Mouse (Mus musculus) thymus, postnatal 25 days (tissue): ENCODE data around the gene Dpp3.
"Not testable (repeated sequence)": the region's sequence is repeated elsewhere in the genome, so short reads cannot be mapped to it uniquely, and the experiment has no call there.

Experiments
- DNase-seq: peaks from one replicate; pipeline ENCODE4 v3.0.0; 2022

The Dpp3 gene

DNA sequence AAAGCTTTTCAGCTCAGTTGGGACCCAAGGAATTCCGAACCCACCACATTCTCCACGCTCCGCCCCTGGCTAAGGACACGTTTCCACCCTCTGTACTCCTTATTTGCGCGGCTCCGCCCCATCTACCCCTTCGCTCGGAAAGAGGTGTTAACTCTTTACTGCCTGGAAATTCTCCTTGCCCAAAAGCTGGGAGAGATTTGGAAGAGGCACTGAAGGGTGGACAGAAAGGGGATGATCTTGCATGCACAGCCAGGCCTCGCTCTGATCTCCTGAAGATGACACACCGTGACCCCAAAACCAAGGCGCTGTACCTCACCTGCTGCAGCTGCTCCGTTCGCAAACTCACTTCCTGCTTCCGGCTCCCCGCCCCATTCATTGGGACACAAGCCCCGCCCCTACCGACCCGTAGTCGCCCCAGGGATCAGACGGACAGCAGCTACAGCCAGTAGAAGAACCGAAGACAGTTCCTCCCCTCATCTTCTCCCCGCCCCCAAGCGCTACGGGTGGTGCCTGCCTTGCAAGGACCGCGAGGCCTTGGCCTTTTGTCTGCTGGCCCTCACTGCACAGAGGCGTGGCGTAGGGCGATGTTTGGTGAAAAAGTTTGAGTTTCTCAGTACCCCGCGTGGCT, at the start of gene Dpp3:
Dpp3 (minus strand) TSS at position 384 of the 628 bp plus-strand sequence.
- DNase-seq = peak; percentile 99

DNA sequence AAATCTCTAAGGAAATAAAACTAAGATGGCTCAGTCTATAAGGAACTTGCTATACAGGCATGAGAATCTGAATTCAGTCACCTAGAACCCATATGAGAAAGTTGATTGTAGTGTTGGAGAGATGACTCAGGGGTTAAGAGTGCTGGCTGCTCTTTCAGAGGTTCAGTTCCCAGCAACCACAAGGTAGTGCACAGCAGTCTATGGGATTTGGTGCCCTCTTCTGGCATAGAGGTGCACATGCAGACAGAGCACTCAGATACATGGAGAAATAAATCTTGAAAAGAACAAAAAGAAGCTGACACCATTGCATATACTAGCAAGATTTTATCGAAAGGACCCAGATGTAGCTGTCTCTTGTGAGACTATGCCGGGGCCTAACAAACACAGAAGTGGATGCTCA, 40.1 kb upstream of the Dpp3 start:
- DNase-seq = no peak

DNA sequence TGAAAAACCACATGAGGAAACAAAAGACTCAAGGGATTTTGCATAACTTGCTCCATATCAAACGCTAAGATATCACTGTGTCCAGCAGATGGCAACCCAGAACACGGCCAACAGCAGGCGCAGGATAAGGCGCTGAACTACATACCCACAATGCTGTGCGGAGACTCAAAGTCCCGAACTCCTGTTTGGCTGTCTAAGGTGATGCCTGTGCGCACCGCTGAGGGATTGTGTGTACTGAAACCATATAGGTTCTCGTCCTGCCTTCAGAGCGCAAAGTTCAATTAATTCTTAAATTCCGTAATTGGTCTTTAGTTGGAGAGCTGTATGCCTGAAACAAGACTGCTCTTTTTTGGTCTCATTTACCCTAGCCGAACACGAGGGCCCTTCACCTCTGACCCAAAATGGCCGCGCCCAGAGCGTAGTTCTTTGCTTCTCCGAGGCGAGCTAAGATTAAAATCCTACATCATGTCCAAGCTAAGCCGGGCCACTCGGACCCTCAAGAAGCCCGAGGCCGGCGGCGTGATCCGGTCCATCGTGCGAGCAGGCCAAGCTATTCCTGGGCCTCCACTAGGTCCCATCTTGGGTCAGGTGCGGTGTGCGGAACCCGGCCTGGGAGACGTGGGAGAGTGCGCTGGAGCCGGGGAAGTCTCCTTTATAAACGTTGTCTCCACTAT, 34.0 kb upstream of the Dpp3 start, which contains the start of gene Mrpl11:
Mrpl11 (plus strand) TSS at position 220 of the 674 bp plus-strand sequence.
- DNase-seq = peak; percentile 87

DNA sequence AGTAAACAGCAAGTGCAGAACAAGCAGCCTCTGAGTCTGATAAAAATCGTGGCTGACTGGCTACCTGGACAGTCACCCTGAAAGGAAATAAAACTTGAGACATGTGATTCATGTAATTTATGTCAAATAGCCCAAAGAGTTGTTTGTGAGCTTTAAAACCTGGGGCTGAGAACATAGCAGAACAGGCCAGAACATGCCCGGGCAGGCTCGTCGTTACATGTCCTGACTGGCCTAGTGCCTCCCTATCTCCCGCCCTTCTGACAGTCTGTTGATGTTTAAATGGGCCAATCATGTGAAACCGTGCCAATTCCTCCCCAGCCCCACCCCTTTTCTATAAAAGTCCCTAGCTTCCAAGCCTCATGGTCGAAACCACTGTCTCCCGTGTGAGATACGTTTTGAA, 20.6 kb upstream of the Dpp3 start:
- DNase-seq = not testable (repeated sequence)

DNA sequence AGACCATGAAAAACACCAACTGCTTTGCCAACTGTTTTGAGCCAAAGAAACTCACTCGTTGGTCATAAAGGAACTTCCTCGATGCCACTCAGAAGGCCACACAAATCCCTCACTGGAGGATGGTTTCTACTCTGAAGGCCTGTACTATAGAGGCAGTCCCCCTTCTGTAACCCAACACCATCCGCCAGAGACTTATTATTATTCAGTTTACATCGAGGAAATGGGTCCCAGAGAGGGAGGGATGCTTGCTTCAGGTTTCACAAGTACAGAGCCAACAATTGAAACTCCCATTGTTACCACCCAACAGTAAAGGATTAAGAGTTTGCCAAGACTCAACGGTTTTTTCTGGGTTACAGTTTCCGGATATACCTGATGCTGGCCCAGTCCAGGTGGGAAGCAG, 17.5 kb upstream of the Dpp3 start:
- no peak for DNase-seq

DNA sequence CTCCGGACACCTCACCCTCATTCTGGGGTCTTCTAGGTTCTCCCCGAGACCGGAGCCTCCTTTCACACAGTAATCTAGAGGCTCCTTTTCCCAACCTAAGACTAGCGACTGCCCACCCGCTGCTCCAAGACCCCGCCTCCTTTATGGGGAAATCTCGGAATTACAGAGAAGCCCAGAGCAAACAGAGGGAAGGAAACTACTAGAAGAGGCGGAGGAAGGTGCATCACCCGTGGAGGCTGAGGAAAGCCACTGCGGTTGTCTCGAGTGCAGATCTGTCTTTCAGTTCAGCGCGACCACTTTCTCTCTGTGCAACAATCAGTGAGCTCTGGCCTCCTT, 15.1 kb upstream of the Dpp3 start:
- DNase-seq = no peak

DNA sequence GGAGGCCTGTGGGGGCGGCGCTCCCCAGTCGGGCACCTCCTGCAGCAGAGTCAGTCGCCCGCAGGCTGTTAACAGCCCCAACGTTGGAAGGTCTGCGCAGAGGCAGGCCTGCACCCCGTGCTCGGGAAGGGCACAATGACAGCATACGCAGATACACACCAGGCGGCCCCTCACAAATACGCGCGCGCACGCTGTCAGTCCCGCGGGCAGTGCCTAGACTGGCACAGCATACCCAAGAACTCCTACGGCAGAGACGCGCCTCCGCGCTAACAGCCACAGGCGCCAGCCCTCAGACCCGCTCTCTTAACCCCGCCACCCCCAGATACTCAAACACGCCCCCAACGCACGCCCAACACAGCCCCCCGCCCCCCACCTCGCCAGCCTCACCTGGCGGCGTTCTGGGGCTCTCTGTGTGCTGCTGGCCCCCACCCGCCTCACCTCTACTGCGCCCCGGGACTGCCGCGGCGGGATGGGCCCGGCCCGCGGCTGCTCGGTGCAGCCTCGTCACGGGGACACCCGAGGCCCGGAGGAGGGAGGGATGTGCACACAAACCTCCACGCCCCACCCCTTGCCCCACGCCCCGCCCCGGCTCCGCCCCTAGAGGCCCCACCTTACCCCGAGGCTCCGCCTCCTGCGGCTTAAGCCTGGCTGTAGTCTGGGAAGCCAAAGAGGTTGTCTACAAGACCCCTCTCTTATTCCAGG, 14.6 kb upstream of the Dpp3 start, which contains the start of gene Peli3:
Peli3 (minus strand) TSS at position 577 of the 702 bp plus-strand sequence.
- DNase-seq = peak; percentile 84

DNA sequence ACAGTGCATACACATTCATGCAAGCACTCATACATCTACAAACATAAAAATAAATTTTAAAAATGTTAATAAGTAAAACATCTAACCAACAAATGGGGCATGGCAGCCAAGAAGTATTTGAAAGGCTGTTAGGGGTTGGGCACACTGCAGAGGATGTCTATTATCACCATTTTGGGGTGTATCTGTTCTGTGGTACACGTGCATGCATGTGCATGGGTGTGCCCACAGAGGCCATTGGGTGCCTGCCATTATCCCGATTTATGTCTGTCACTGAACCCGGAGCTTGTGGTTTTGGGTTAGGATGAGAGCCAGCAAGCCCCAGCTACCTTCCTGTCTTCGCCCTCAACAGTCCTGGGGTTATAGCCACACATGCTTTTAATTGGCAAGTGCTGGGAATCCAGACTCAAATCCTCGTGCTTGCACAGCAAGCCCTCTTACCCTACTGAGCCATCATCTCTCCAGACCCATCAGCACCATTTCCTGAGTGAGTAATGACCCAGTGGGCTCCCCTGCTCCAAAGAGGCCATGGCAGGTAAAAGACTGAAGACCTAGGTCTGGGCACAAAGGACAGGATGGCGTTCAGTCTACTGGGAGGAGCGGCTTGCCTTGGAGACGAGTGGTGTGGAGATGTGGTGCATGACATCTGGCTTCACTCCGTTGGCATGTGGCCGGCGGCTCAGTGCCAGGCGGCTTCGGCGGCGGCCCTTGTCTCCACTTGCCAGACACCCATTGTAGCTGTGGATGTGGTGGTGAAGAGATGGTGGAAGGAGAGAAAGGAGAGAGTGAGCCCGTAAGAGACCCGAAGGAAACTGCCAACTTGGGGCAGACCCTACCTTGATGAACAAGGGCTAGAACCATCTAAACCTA, 9.6 kb upstream of the Dpp3 start:
- no peak for DNase-seq

DNA sequence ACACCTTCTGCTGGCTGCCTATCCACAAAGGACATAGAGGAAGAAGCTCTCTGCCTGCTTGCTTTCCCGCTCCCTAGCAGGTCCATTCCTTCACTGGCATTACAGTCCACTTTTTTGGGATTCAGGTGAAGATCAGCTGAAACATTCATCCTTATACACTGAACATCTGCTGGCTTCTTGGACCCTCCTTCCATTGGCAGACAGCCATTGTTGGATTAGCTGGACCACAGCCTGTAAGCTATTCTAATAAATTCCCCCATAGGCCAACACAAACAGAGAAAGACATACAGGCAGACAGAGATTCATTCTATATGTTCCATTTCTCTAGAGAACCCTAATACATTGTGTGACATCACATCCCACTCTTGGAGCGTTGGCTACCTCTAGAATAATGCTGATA, 8.8 kb upstream of the Dpp3 start:
- DNase-seq = no peak

DNA sequence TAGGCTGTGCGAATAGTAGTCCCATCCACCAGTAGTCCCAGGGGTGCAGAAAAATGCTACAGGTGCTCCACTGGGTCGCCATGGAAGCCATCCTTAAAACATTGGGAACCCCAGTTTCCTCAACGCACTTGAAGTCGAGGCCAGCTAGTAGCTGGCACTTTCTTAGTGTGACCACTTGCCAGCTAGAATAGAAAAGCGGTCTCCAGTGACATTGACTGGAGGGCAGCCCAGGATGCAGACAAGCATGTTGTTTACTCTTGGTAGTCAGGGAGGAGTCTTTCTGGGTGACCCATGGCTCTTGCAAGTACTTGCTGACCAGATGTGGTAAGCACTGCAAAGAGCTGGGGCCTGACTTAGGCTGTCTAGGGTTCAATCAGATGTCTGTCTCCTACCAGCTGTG, 694 bp upstream of the Dpp3 start:
- no peak for DNase-seq

DNA sequence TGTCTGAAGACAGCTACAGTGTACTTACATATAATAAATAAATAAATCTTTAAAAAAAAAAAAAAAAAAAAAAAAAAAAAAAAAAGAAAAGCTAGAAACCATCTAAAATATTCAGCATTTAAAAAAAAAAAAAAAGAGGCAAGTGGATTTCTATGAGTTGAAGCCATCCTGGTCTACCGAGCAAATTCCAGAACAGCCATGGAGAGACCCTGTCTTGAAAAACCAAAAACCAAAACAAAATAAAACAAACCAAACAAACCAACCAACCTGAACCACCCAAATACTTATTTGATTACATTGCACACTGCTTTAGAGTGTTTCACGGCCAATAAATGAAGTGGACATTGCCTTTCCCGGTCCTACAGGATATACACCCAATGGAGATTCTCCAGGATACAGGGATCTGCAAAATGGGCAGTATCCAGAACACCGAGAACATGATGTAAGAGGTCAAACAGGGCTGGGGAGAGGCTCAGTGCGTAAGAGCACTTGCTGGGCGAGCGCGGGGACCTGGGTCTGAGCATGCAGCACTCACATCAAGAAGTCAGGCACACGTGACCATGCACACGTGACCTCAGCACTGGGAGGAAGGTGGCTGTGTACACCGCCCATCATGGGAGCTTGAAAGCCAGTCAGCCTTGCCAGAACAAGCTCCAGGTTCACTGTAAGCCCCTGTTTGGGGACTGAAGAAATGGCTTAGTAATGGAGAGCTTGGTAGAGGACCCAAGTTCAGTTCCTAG, 2.8 kb downstream of the Dpp3 start:
- DNase-seq = no peak

DNA sequence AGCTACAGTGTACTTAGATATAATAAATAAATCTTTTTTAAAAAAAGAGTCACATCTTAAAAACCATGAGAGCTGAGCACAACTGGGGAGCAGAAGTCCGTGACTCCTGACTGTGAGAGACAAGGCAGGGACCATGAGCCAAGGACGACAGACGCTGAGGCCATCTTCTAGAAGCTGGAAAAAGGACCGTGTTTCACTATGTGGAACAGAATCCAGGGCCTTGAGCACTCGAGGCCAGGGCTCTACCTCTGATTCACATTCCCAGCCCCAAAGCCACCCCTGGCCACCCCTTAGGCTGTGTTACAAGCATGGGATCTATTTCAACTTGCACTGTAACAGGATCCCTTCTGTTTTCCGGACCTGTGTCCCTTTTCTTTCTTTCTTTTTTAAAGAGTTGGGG, 8.4 kb downstream of the Dpp3 start:
- DNase-seq = no peak

DNA sequence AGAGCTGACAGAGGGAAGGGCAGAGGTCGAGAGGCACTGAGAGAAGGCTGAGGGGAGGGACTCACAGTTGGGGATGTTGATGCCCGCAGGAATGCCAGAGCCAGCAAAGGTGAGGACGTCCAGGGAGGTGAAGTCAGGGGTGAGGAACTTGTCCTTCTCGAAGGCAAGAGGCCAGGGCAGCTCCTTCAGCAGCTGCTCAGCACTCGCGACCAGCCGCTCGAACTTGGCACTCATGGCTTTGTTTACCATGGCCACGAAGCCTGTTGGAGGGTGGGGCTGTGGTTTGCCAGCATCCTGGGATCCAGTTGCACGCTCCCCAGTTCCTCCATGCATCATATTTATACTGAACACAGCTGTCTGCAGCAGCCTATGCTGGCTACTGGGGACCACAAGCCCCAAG, 11.3 kb downstream of the Dpp3 start:
- DNase-seq = no peak

DNA sequence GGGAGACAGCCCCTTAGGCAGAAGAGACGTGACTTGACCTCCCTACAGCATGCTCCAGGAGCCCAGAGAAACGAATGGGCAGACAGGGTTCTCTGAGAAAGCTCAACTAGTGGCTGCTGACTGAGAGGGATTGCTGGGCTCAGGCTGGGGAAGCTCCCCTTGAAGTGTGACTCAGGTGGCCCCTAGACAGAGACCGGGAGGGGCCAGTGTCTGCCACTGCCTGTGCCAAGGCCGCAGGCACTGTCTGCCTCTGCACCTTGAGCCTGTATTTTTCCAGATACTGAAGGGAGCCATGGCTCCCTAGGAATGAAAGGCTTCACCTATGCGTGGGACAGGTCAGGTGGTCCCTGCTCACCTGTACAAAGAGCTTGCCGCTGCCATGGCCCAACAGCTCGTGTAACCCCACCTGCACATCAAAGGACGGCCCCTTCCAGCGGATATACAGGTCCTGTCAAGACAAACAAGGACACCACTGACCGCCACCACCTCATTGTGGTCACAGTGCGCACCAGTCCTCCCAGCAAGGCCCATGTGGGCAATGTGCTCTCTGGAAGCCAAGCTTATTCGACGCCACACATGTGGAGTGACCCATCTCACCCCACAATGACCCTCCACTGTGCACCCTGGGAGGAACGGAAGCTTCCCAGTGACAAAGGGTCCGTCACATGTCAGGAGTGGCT, 12.0 kb downstream of the Dpp3 start:
- DNase-seq = no peak

DNA sequence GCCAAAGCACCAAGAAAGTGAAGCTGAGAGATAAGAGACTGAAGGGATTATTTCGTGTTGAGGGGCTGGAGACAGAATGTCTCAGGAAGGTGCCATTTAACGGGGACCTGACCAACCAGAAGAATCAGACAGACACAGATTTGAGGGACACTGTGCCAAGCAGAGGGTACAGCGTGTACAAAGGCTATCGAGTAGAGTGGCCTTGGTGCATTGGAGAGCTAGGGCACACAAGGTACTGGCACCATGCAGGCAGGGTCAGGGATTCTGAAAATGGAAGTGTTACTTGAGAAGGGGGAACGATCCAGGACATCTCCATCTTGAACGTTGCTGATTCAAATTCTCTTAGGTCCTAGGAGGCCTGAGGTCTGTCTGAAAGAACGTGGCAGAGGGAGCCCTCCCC, 18.7 kb downstream of the Dpp3 start:
- DNase-seq = no peak

DNA sequence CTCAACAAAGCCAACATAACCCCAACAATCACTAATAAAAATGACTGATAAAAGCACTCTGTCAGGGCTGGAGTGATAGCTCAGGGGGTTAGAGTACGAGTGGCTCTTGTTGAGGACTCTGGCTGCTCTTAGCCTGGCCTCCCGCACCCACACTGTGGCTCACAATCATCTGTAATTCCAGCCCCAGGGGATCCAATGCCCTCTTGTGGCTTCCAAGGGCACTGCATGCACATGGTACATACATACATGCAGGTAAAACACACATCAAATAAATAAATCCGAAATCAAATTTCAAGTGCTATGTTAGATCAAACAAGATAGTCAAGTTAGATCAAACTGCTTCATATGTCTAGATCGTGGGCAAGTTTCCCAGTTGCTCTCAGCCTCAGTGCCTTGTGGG, 20.0 kb downstream of the Dpp3 start:
- DNase-seq = peak; percentile 32

DNA sequence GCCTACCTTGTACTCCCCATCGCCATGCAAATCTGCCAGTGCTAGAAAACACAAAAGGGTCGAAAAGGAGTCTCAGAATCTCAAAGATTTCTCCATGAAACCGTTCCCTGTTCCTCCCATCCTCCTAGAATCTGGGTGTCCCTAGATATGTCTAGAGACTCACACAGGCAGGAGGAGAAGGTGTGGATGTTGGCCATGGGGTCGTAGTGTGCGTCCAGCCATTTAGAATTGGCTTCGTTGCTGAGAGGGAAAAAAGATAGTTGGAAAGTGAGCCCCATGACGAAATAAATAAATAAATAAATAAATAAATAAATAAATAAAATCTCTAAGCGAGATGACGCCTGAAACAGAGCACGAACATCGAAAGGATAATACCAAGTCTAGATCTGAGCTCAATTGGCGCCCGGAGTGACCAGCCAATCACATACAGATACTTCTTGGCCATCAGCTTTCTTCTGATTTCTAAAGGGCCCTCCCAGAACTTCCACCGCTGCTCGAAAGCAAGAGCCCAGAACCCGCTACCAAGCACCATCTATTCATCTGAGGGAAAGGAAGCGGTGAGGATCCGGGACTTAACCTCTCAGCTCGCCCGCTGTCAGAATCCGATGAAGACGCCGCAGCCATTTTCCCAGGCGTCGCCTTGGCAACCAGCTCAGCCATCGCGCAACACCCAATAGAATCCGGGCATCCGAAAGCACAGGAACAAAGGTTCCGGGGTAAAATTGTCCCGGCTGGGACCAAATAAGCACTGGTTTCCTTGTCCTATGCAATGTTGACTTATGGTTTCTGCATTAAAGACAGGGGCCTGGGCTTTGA, 21.9 kb downstream of the Dpp3 start, which contains the start of gene Bbs1:
Bbs1 (minus strand) TSS at position 650 of the 816 bp plus-strand sequence.
- DNase-seq = peak; percentile 75

DNA sequence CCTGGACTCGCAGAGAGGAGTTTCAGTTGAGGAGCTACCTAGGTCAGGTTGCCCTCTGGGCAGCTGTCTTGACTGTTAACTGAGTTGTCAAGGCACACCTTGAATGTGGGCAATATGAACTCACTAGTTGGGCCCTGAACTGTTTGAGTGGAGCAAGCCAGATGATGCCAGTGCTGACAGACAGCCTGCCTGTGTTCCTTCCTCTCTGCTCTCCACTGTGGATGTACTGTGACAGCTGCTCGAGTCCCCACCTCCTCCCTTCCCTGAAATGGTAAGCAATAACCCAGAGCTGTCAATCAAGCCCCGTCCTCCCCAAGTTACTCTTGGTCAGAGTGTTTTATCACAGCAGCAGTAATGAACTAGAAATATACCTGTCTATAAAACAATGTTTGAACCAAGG, 28.2 kb downstream of the Dpp3 start:
- DNase-seq = no peak

DNA sequence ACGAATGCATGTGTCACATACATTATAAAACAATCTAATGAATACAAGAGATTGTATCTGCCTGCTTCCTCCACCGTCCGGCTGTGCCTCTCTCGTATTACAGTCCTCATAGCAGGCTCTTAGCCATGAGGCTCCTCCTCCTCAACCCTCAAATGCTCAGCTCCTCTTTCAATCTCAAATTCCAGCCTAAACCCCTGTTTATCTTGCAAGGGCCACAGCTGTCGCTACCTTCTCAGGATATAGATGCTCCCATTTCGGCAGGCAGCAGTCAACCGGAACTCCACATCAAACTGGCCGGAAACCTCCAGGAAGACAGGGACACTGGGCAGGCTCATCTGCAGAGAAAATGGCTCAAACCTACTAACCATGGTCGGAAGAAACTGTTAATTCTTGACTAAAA, 29.1 kb downstream of the Dpp3 start:
- DNase-seq = no peak

DNA sequence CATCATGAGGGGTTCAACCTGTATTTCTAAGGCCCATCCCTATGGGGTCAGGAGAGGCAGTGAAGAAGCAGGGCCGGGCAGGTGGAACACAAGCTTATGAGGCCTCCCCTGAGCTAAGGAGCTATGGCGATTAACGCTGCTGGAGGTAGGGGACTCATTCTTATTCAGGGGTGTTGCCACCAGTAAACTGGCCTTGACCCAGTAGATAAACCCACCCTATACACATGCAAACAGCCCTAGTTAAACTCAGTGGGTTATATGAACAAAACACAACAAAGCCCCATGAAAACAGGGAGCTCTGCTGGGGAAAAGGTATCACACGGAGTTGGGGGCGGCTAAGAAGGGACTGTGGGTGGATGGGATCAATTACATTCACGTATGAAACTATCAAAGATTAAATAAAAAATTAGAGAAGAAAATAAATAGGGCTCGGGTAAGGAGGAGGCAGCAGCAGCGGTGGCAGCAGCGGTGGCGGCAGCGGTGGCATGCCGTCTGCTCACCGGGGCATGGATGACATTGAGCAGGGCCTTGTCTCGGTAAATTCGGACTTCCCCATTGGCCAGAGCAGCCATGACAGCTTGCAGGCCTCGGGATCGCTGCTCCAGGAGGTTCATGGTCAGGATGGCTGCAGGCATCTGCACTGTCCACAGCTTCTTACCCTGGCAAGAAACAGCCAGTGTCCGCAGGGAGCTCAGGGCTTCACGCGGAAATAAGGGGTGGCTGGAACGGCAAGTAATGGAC, 31.1 kb downstream of the Dpp3 start:
- DNase-seq = no peak
